Mouse (Mus musculus) cortical plate, adult 2 months (tissue): ENCODE measurements around the gene Ppme1. TPM values are rescaled to one million over a fixed set of nuclear protein-coding genes. Genes with fewer than 3 reads are reported as not detected.
A peak's percentile ranks its signal among the peaks of the same experiment; 100 is the strongest.

Experiments
- H3K27ac ChIP-seq: fragments of 200-500 bp; 2 replicates; pipeline ENCODE4 v1.5.1; 2012; ENCODE audit warnings: low read length, control low read depth, inconsistent platforms; ENCODE audit not compliant: insufficient read depth
- H3K4me1 ChIP-seq: fragments of 200-500 bp; 2 replicates; pipeline ENCODE4 v1.6.1; 2011; ENCODE audit warnings: low read length; ENCODE audit not compliant: control insufficient read depth, insufficient read depth
- H3K4me3 ChIP-seq: fragments of 200-500 bp; 2 replicates; pipeline ENCODE4 v1.5.1; 2011; ENCODE audit warnings: mild to moderate bottlenecking, low read length, control low read depth; ENCODE audit not compliant: insufficient read depth
- CTCF ChIP-seq: fragments of 200-500 bp; IDR thresholded peaks from 2 replicates; pipeline ENCODE4 v1.5.1; 2011; ENCODE audit warnings: mild to moderate bottlenecking, control low read depth, low read length; ENCODE audit not compliant: insufficient read depth; ENCODE audit errors: extremely low read depth
- POLR2A ChIP-seq: fragments of 200-500 bp; IDR thresholded peaks from 2 replicates; pipeline ENCODE4 v1.6.1; 2011; ENCODE audit warnings: mild to moderate bottlenecking, low read length, control low read depth; ENCODE audit not compliant: insufficient read depth; ENCODE audit errors: extremely low read depth
- polyA plus RNA-seq: library from polyadenylated mRNA; depleted of rRNA; stranded (reverse); fragments of >200 nt; gene quantifications from 2 replicates; pipeline ENCODE4 v1.2.3, GENCODE M21; 2012; rRNA removed

Ppme1 gene
- polyA plus RNA-seq, result 290 and 303 TPM in 2 replicates

GRCm38 (mm10) chr7:100371495-100372451, at the start of gene Ppme1, which contains the start of gene C2cd3:
Gene Ppme1, minus strand, starts transcription at chr7:100372307.
Gene C2cd3, plus strand, starts transcription at chr7:100372233.
- TF ChIP-seq CTCF (no peak), POLR2A (peak; percentile 98)
- 0 out of 2 replicates have a peak, but pooled peaks cover 2% of the 10 kb centered on the region for H3K4me1 ChIP-seq
- peak within 1 kb of the TSS; percentile 33 for H3K27ac ChIP-seq
- H3K4me3 ChIP-seq, result peak within 1 kb of the TSS; percentile 64

DNA sequence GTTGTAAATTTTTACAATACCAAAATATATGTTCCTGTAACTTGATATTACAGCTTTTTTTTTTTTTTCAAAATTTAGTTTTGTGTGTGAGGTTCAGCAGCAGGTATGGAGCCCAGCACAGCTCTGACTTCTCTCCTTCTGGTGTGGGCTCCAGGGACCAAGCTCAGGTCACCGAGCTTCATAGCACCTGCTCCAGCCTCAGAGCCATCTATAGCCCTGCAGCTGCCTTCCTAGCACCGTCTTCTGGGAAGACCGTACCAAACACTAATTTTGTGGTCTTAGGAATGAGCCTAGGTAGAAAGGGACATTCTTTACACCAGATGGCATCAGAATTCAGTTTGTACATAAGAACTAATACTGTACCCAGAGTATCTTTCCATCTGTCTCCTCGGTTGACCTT, 36.6 kb upstream of the Ppme1 start:
- TF ChIP-seq POLR2A (no peak), CTCF (no peak)
- H3K4me3 ChIP-seq, result no peak overlapping the region
- H3K4me1 ChIP-seq, result no peaks in the 10 kb centered on the region
- no peak overlapping the region for H3K27ac ChIP-seq

DNA sequence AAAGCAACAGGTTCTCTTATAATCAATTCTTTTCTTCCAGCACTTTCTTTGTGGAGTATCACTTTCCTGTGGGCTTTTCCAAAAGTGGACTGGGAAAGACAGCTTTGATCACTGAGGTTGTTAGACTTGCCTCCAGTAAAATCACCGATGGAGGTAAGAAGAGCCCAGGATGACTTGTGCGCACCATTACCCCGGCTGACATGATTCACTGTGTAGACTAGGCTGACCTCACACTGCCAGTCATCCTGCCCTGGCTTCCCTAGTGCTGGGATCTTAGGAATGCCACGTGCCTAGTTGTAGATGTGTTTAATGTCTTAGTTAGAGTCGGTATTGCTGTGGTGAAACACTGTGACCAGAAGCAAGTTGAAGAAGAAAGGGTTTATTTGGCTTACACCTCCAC, 35.6 kb upstream of the Ppme1 start:
- H3K27ac ChIP-seq, result no peak overlapping the region
- H3K4me3 ChIP-seq, result no peak overlapping the region
- H3K4me1 ChIP-seq, result no peaks in the 10 kb centered on the region
- no peak for TF ChIP-seq POLR2A
- TF ChIP-seq CTCF, result no peak

GRCm38 (mm10) chr7:100402715-100403114, 30.6 kb upstream of the Ppme1 start:
- no peak overlapping the region for H3K4me3 ChIP-seq
- no peak overlapping the region for H3K27ac ChIP-seq
- no peaks in the 10 kb centered on the region for H3K4me1 ChIP-seq
- TF ChIP-seq CTCF (no peak), POLR2A (no peak)

DNA sequence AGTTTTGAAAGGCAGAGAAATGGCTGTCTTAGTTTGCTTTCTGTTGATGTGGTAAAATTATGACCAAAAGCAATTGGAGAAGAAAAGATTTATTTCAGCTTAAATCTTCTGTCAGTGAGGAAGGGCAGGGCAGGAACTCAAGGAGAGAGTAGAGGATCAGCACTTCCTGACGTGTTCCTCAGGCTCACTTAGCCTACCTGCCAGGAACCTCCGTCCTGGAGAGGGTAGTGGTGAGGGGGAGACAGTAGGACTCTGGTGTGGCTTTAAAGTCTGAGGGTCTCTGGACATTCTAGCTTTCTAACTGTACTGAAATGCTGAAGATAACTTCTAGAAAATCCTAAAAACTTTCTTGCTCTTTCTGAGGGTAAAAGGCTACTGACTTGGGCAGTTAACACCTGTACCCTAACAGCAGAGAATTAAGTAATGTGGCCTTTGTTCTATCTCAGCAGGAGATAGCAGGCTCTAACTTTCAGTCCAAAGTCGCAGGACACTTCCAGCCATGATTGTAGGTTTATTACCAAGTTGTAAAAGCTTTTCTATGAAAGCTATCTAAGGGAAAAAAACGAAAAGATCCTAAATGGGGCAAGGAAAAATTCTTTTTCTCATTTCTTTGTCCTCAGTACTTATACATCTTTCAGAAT, 28.9 kb upstream of the Ppme1 start:
- TF ChIP-seq POLR2A (no peak), CTCF (no peak)
- no peak overlapping the region for H3K4me3 ChIP-seq
- H3K27ac ChIP-seq, result no peak overlapping the region
- no peaks in the 10 kb centered on the region for H3K4me1 ChIP-seq

DNA sequence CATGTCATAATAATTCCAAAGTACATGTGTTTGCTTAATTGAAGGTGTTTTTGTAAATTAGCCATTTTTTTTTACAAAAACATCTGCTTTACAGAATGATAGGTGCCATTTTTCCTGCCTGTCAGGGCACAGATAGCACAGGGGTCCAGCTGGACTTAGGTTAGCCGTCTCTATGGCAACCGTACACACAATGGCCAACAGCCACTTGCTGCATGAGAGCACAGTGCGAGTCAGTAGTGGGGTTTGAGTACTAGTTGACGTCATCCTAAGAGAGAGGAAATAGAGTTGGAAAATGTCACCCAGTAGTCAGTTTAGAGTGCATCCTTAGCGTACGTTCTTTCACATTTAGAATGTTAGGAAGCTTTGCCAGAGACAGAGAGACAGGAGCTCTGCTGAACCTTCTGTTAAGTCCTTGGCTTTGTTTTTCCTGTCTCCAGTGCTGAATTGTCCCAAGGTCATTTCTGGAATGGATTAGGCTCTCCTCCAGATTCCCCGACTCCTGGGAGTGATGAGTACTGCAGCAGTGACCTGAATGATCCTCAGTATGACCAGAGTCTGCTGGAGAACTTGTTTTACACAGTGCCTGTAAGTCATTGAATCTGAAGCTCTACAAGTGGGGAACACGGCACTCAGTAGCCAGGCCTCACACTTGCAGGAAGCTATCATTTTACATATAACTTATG, 27.3 kb upstream of the Ppme1 start:
- TF ChIP-seq CTCF (no peak), POLR2A (no peak)
- Histone ChIP-seq H3K27ac (no peak overlapping the region), H3K4me3 (no peak overlapping the region), H3K4me1 (no peaks in the 10 kb centered on the region)

DNA sequence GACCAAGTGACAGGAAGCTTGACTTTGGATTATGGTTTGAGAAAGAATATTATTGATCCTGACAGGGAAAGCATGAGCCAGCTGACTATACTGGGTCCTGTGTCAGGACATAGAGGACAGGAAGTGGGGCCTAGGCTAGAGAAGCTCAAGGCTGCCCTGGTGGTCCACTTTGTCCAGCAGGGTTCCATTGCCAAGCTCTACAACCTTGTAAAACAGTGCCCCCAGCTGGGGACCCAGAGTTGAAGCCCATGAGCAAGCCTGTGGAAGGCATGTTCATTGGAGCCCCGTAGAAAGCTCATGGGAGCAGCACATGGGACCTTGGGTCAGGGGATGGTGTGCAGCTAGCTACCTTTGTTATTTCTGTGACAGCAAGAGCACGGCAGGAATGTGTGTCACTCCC, 20.2 kb upstream of the Ppme1 start:
- no peak overlapping the region for H3K4me3 ChIP-seq
- H3K4me1 ChIP-seq, result peaks cover 2% of the 10 kb centered on the region
- H3K27ac ChIP-seq, result no peak overlapping the region
- TF ChIP-seq CTCF, result peak; percentile 10; the same call in 1 of the 2 replicates
- no peak for TF ChIP-seq POLR2A

GRCm38 (mm10) chr7:100390166-100390565, 18.1 kb upstream of the Ppme1 start:
- H3K4me1 ChIP-seq, result peaks cover 2% of the 10 kb centered on the region
- no peak overlapping the region for H3K27ac ChIP-seq
- TF ChIP-seq CTCF (no peak), POLR2A (no peak)
- no peak overlapping the region for H3K4me3 ChIP-seq

- TF ChIP-seq POLR2A, result no peak
- H3K4me1 ChIP-seq, result peaks cover 2% of the 10 kb centered on the region
- H3K27ac ChIP-seq, result no peak overlapping the region
- H3K4me3 ChIP-seq, result no peak overlapping the region
Measured at GRCm38 (mm10) chr7:100388174-100388573, 16.1 kb upstream of the Ppme1 start.
